Mouse (Mus musculus): ENCODE results near the gene C2cd5.

Gene C2cd5

GRCm38 (mm10) chr6:143115011-143115445, 15.1 kb upstream of the C2cd5 start:
- peak; percentile 72 for DNase-seq

- DNase-seq: peak; percentile 87
Measured at GRCm38 (mm10) chr6:143114556-143114955, 14.6 kb upstream of the C2cd5 start.

GRCm38 (mm10) chr6:143110371-143110770, 10.4 kb upstream of the C2cd5 start:
- no peak for DNase-seq

GRCm38 (mm10) chr6:143109622-143110218, 9.8 kb upstream of the C2cd5 start:
- DNase-seq: no peak

GRCm38 (mm10) chr6:143108031-143108430, 8.1 kb upstream of the C2cd5 start:
- no peak for DNase-seq

- no peak for DNase-seq
Measured at GRCm38 (mm10) chr6:143107611-143108010, 7.7 kb upstream of the C2cd5 start.

GRCm38 (mm10) chr6:143105766-143106165, 5.8 kb upstream of the C2cd5 start:
- DNase-seq: no peak

- peak; percentile 41 for DNase-seq
Measured at GRCm38 (mm10) chr6:143103981-143104680, 4.2 kb upstream of the C2cd5 start.

GRCm38 (mm10) chr6:143100478-143101115, 656 bp upstream of the C2cd5 start:
- DNase-seq: no peak

- peak; percentile 63 for DNase-seq
Measured at GRCm38 (mm10) chr6:143099281-143099680, 660 bp downstream of the C2cd5 start.

GRCm38 (mm10) chr6:143095126-143095525, 4.8 kb downstream of the C2cd5 start:
- no peak for DNase-seq

GRCm38 (mm10) chr6:143092856-143093255, 7.1 kb downstream of the C2cd5 start:
- no peak for DNase-seq

- DNase-seq: no peak
Measured at GRCm38 (mm10) chr6:143091076-143091475, 8.9 kb downstream of the C2cd5 start.

- no peak for DNase-seq
Measured at GRCm38 (mm10) chr6:143087332-143087731, 12.6 kb downstream of the C2cd5 start.

GRCm38 (mm10) chr6:143085898-143086297, 14.0 kb downstream of the C2cd5 start:
- DNase-seq: no peak

- no peak for DNase-seq
Measured at GRCm38 (mm10) chr6:143084314-143085025, 15.5 kb downstream of the C2cd5 start.

GRCm38 (mm10) chr6:143081479-143082106, 18.3 kb downstream of the C2cd5 start:
- DNase-seq: no peak

- no peak for DNase-seq
Measured at GRCm38 (mm10) chr6:143080774-143081173, 19.2 kb downstream of the C2cd5 start.

GRCm38 (mm10) chr6:143079126-143079525, 20.8 kb downstream of the C2cd5 start:
- no peak for DNase-seq

- DNase-seq: no peak
Measured at GRCm38 (mm10) chr6:143076461-143076860, 23.5 kb downstream of the C2cd5 start.

- no peak for DNase-seq
Measured at GRCm38 (mm10) chr6:143073914-143074313, 26.0 kb downstream of the C2cd5 start.

GRCm38 (mm10) chr6:143073476-143073875, 26.5 kb downstream of the C2cd5 start:
- no peak for DNase-seq
